Mouse (Mus musculus) ES-Bruce4 (cell line): ENCODE results near the gene Srsf9. TPM values are rescaled to one million over a fixed set of nuclear protein-coding genes. Genes with fewer than 3 reads are reported as not detected.
"Not testable (repeated sequence)": the region's sequence is repeated elsewhere in the genome, so short reads cannot be mapped to it uniquely, and the experiment has no call there.

Experiments used
- H3K27ac ChIP-seq: 2 replicates; pipeline ENCODE4 v1.5.1; 2012; ENCODE audit warnings: low read length, inconsistent platforms; ENCODE audit not compliant: insufficient read depth
- H3K27me3 ChIP-seq: 2 replicates; pipeline ENCODE4 v1.6.1; 2012; ENCODE audit warnings: mild to moderate bottlenecking, low read length, inconsistent platforms; ENCODE audit not compliant: control insufficient read depth, poor library complexity, insufficient read depth, severe bottlenecking
- H3K36me3 ChIP-seq: 2 replicates; pipeline ENCODE4 v1.6.1; 2012; ENCODE audit warnings: inconsistent platforms, mild to moderate bottlenecking, low read length, moderate library complexity; ENCODE audit not compliant: control insufficient read depth, poor library complexity, insufficient read depth, severe bottlenecking
- H3K4me1 ChIP-seq: one replicate; pipeline ENCODE4 v1.8.1; 2011; ENCODE audit warnings: low read length; ENCODE audit not compliant: control insufficient read depth, insufficient read depth
- H3K4me3 ChIP-seq: 2 replicates; pipeline ENCODE4 v1.5.1; 2011; ENCODE audit warnings: low read depth, mild to moderate bottlenecking, low read length
- H3K9ac ChIP-seq: 2 replicates; pipeline ENCODE4 v1.6.1; 2012; ENCODE audit warnings: low read depth, mild to moderate bottlenecking, inconsistent platforms; ENCODE audit not compliant: poor library complexity, severe bottlenecking
- H3K9me3 ChIP-seq: replicated peaks from 2 replicates; pipeline ENCODE4 v1.6.1; 2012; ENCODE audit warnings: mild to moderate bottlenecking, low read length, inconsistent platforms; ENCODE audit not compliant: control insufficient read depth, poor library complexity, insufficient read depth, severe bottlenecking
- CTCF ChIP-seq: IDR thresholded peaks from one replicate; pipeline ENCODE4 v1.8.1; 2011; ENCODE audit warnings: low read depth, low read length
- EP300 ChIP-seq: IDR thresholded peaks from 2 replicates; pipeline ENCODE4 v1.6.1; 2011; ENCODE audit warnings: low read depth, low read length; ENCODE audit not compliant: insufficient read depth
- POLR2A ChIP-seq: IDR thresholded peaks from one replicate; pipeline ENCODE4 v1.8.1; 2011; ENCODE audit warnings: low read length; ENCODE audit not compliant: insufficient read depth
- polyA plus RNA-seq: library from polyadenylated mRNA; stranded (reverse); fragments of >200 nt; gene quantifications from 2 replicates; pipeline ENCODE4 v1.2.4, GENCODE M21; 2011; ENCODE audit warnings: low read depth; ENCODE audit not compliant: missing spikeins, insufficient read depth, insufficient read length

The Srsf9 gene
- polyA plus RNA-seq, 1 experiment = 111 TPM

GRCm38 (mm10) chr5:115374204-115374820 is 47.3 kb downstream of the Srsf9 start:
- Histone ChIP-seq H3K27me3 (no peaks in the 10 kb centered on the region), H3K9ac (peak overlapping the region; percentile 32; the same call in 1 of the 2 replicates), H3K4me3 (no peak overlapping the region), H3K36me3 (no peaks in the 10 kb centered on the region), H3K4me1 (peaks cover 8% of the 10 kb centered on the region), H3K27ac (0 out of 2 replicates have a peak overlapping the region, but pooled peaks have one; percentile 48), H3K9me3 (no peaks in the 10 kb centered on the region)
- TF ChIP-seq EP300 (no peak), POLR2A (no peak), CTCF (no peak)

GRCm38 (mm10) chr5:115375436-115375835 is 48.5 kb downstream of the Srsf9 start:
- Histone ChIP-seq H3K9ac (no peak overlapping the region), H3K4me1 (peaks cover 8% of the 10 kb centered on the region), H3K27me3 (no peaks in the 10 kb centered on the region), H3K4me3 (no peak overlapping the region), H3K36me3 (no peaks in the 10 kb centered on the region), H3K27ac (no peak overlapping the region), H3K9me3 (no peaks in the 10 kb centered on the region)
- TF ChIP-seq CTCF (peak; percentile 57), EP300 (no peak)

GRCm38 (mm10) chr5:115378882-115379281 is 51.9 kb downstream of the Srsf9 start:
- not testable (repeated sequence) for H3K36me3 ChIP-seq, H3K27me3 ChIP-seq, H3K27ac ChIP-seq, H3K4me1 ChIP-seq, H3K9ac ChIP-seq, H3K4me3 ChIP-seq, H3K9me3 ChIP-seq

Other genes starting within 250 kb of the Srsf9 start
- gene Gm10401, start 228.9 kb upstream of the Srsf9 start, polyA plus RNA-seq = not detected in 2 replicates
- gene Acads, start 207.8 kb upstream of the Srsf9 start, polyA plus RNA-seq = 44.8 and 52.1 TPM in 2 replicates
- gene Unc119b, start 192.2 kb upstream of the Srsf9 start, polyA plus RNA-seq = 35.5 and 36.9 TPM in 2 replicates
- gene Mlec, start 169.0 kb upstream of the Srsf9 start, polyA plus RNA-seq = 137 and 139 TPM in 2 replicates
- gene Cabp1, start 132.8 kb upstream of the Srsf9 start, polyA plus RNA-seq = 8.1 and 11.4 TPM in 2 replicates
- gene Pop5, start 91.3 kb upstream of the Srsf9 start, polyA plus RNA-seq = 76.1 and 79.9 TPM in 2 replicates
- 180 and 185 TPM in 2 replicates for gene Rnf10, start 54.3 kb upstream of the Srsf9 start, polyA plus RNA-seq
- gene Coq5, start 47.5 kb upstream of the Srsf9 start, polyA plus RNA-seq = 28.3 and 35.9 TPM in 2 replicates
- gene Dynll1, start 26.2 kb upstream of the Srsf9 start, polyA plus RNA-seq = 556 and 609 TPM in 2 replicates
- gene Gatc, start 14.0 kb downstream of the Srsf9 start, polyA plus RNA-seq = 12.9 and 17.3 TPM in 2 replicates
- 21.6 and 22.9 TPM in 2 replicates for gene Triap1, start 14.0 kb downstream of the Srsf9 start, polyA plus RNA-seq
- gene Cox6a1, start 21.8 kb downstream of the Srsf9 start, polyA plus RNA-seq = 319 and 337 TPM in 2 replicates
- 48.7 and 49.2 TPM in 2 replicates for gene Msi1, start 102.4 kb downstream of the Srsf9 start, polyA plus RNA-seq
- 55.4 and 63.2 TPM in 2 replicates for gene Pla2g1b, start 139.1 kb downstream of the Srsf9 start, polyA plus RNA-seq
- gene Sirt4, start 157.5 kb downstream of the Srsf9 start, polyA plus RNA-seq = 22.2 and 28.3 TPM in 2 replicates
- gene Pxn, start 179.5 kb downstream of the Srsf9 start, polyA plus RNA-seq = 35.1 and 38.1 TPM in 2 replicates
- gene Rplp0, start 232.3 kb downstream of the Srsf9 start, polyA plus RNA-seq = 3,041 and 3,060 TPM in 2 replicates
- 62.0 and 63.3 TPM in 2 replicates for gene Gcn1l1, start 238.1 kb downstream of the Srsf9 start, polyA plus RNA-seq